ENCODE assay signal across 8 mouse cellular contexts in genomic region chr7:121120143-121120818, GRCm38 (mm10). TPM values are rescaled to one million over a fixed set of nuclear protein-coding genes. Genes with fewer than 3 reads are reported as not detected.
DNase-seq lines count a peak whose midpoint lies in the region; ATAC-seq lines count a peak whose summit lies in the region.

No protein-coding gene starts in this region.

- H3K4me3 ChIP-seq in hindbrain, embryonic 11.5 days (ENCODE audit: low read depth, low read length) = no peak overlapping the region

- ATAC-seq in frontal cortex, adult (ENCODE audit: low TSS enrichment) = peak; percentile 92
- ATAC-seq in hindbrain, embryonic 11.5 days (ENCODE audit: low FRiP score) = peak; percentile 73

- DNase-seq in MEL-GATA-1-ER (ENCODE audit: extremely low read depth, low read depth) = peak; percentile 56
- peak; percentile 73 for DNase-seq in cerebellum, adult 8-10 months
- peak; percentile 93 for DNase-seq in hindbrain, embryonic 11.5 days (ENCODE audit: low spot score)
- peak; percentile 83 for DNase-seq in layer of hippocampus, adult 9-11 months
- DNase-seq in lung, postnatal 10 days = peak; percentile 90
- peak; percentile 80 for DNase-seq in ovary, postnatal 14 days (ENCODE audit: low spot score)
- DNase-seq in thymus, postnatal 10 days (ENCODE audit: low spot score in 2 of 2) = peak; percentile 10 to 70

- no peak overlapping the region for H3K4me2 ChIP-seq in hindbrain, embryonic 11.5 days (replicated peaks; ENCODE audit: low read depth, low read length)

- WGBS in hindbrain, embryonic 11.5 days = 15% methylated on average over 10 of the region's 10 CpGs

- no peaks in the 10 kb centered on the region for H3K27me3 ChIP-seq in hindbrain, embryonic 11.5 days (ENCODE audit: control insufficient read depth, insufficient read depth, low read length)

- no peak overlapping the region for H3K27ac ChIP-seq in hindbrain, embryonic 11.5 days (ENCODE audit: low read depth, low read length)

- no peaks in the 10 kb centered on the region for H3K4me1 ChIP-seq in hindbrain, embryonic 11.5 days (replicated peaks; ENCODE audit: control insufficient read depth, insufficient read depth, low read length)

- no peaks in the 10 kb centered on the region for H3K36me3 ChIP-seq in hindbrain, embryonic 11.5 days (ENCODE audit: control insufficient read depth, insufficient read depth, low read length)

- H3K9ac ChIP-seq in hindbrain, embryonic 11.5 days (ENCODE audit: low read depth, low read length) = no peak overlapping the region

- no peaks in the 10 kb centered on the region for H3K9me3 ChIP-seq in hindbrain, embryonic 11.5 days (ENCODE audit: control insufficient read depth, low read length)

RNA-seq across cellular contexts. Expression of gene Otoa, which starts 38.8 kb away (rescaled TPM):
- polyA plus RNA-seq in hindbrain, embryonic 11.5 days (2014; fragmentation: Nextera tagmentation; extraction: Ambion mirVana) = 0.08 and 0.29 TPM in 2 replicates

RNA-seq across cellular contexts. Expression of gene Igsf6, which starts 45.9 kb away (rescaled TPM):
- 1.2 and 1.7 TPM in 2 replicates for polyA plus RNA-seq in hindbrain, embryonic 11.5 days (2014; fragmentation: Nextera tagmentation; extraction: Ambion mirVana)

Comparison
In these comparisons a context has a peak if more than half of its experiments do, and no peak if none do; other contexts are left out.
1. DNase-seq: peak in every context shown above with its lines; median percentile 93 in hindbrain, embryonic 11.5 days; 90 in lung, postnatal 10 days; 83 in layer of hippocampus, adult 9-11 months; 80 in ovary, postnatal 14 days; 73 in cerebellum, adult 8-10 months; 56 in MEL-GATA-1-ER; 40 in thymus, postnatal 10 days.